Mouse (Mus musculus): ENCODE results near the gene S100a3. TPM values are rescaled to one million over a fixed set of nuclear protein-coding genes. Genes with fewer than 3 reads are reported as not detected.

S100a3 gene
- total RNA-seq, 2 experiments from 2014 or later = not detected

GRCm38 (mm10) chr3:90625496-90625895 lies 65.1 kb downstream of the S100a3 start:
- DNase-seq (ENCODE audit: low spot score in 2 of 2) = no peak

- DNase-seq (ENCODE audit: low spot score in 2 of 2) = no peak
These were observed 66.1 kb downstream of the S100a3 start for GRCm38 (mm10) chr3:90626266-90627021.

GRCm38 (mm10) chr3:90627366-90627765 lies 67.0 kb downstream of the S100a3 start:
- DNase-seq (ENCODE audit: low spot score in 2 of 2) = no peak

GRCm38 (mm10) chr3:90627807-90628206 lies 67.4 kb downstream of the S100a3 start:
- no peak for DNase-seq (ENCODE audit: low spot score in 2 of 2)

GRCm38 (mm10) chr3:90629298-90629697 lies 68.9 kb downstream of the S100a3 start:
- no peak for DNase-seq (ENCODE audit: low spot score in 2 of 2)

- DNase-seq (ENCODE audit: low spot score in 2 of 2) = no peak
These were observed 71.6 kb downstream of the S100a3 start for GRCm38 (mm10) chr3:90631984-90632383.

GRCm38 (mm10) chr3:90638511-90639275 lies 78.3 kb downstream of the S100a3 start:
- DNase-seq (ENCODE audit: low spot score in 2 of 2) = no peak

GRCm38 (mm10) chr3:90639511-90640154 lies 79.3 kb downstream of the S100a3 start:
- DNase-seq (ENCODE audit: low spot score in 2 of 2) = peak in 1 of 2 experiments; percentile 34

- no peak for DNase-seq (ENCODE audit: low spot score in 2 of 2)
These were observed 80.6 kb downstream of the S100a3 start for GRCm38 (mm10) chr3:90640981-90641380.

- DNase-seq (ENCODE audit: low spot score in 2 of 2) = peak; percentile 48 to 66
These were observed 83.8 kb downstream of the S100a3 start for GRCm38 (mm10) chr3:90644220-90644619.

- no peak for DNase-seq (ENCODE audit: low spot score in 2 of 2)
These were observed 86.9 kb downstream of the S100a3 start for GRCm38 (mm10) chr3:90647291-90647690.

GRCm38 (mm10) chr3:90648981-90649380 lies 88.6 kb downstream of the S100a3 start:
- no peak for DNase-seq (ENCODE audit: low spot score in 2 of 2)

- DNase-seq (ENCODE audit: low spot score in 2 of 2) = no peak
These were observed 89.5 kb downstream of the S100a3 start for GRCm38 (mm10) chr3:90649832-90650231.

Other genes with a start within 250 kb of the S100a3 start
- 100 to 1,000 TPM; 102 to 110 TPM for gene Slc27a3, start 170.6 kb upstream of the S100a3 start, total RNA-seq (2021)
- 10 to 100 TPM; 71.1 to 98.9 TPM for gene Ints3, start 127.0 kb upstream of the S100a3 start, total RNA-seq (2021)
- 100 to 1,000 TPM; 241 to 269 TPM for gene Npr1, start 94.7 kb upstream of the S100a3 start, total RNA-seq (2021)
- gene Ilf2, start 84.5 kb upstream of the S100a3 start, total RNA-seq (2021) = 10 to 100 TPM; 49.3 to 53.1 TPM
- 10 to 100 TPM; 57.3 to 59.8 TPM for gene Snapin, start 69.5 kb upstream of the S100a3 start, total RNA-seq (2021)
- gene Chtop, start 51.1 kb upstream of the S100a3 start, total RNA-seq (2021) = 100 to 1,000 TPM; 112 to 115 TPM
- 100 to 1,000 TPM; 141 to 298 TPM for gene S100a1, start 46.2 kb upstream of the S100a3 start, total RNA-seq (2021)
- 10 to 100 TPM; 33.3 to 49.1 TPM for gene S100a13, start 46.1 kb upstream of the S100a3 start, total RNA-seq (2021)
- gene S100a14, start 33.7 kb upstream of the S100a3 start, total RNA-seq (2021) = under 1 TPM in 1 of 2 experiments, not detected in 1; 0.58 TPM
- gene S100a16, start 23.3 kb upstream of the S100a3 start, total RNA-seq (2021) = 10 to 100 TPM; 52.3 to 61.9 TPM
- gene S100a2, start 29.7 kb downstream of the S100a3 start, total RNA-seq (2021) = not detected
- gene Gm42674, start 41.3 kb downstream of the S100a3 start, total RNA-seq (2021) = not detected
- gene S100a4, start 43.2 kb downstream of the S100a3 start, total RNA-seq (2021) = 10 to 100 TPM in 1 of 2 experiments, 1 to 10 TPM in 1; 5.1 to 14.9 TPM
- not detected for gene S100a5, start 47.9 kb downstream of the S100a3 start, total RNA-seq (2021)
- gene S100a6, start 52.3 kb downstream of the S100a3 start, total RNA-seq (2021) = 100 to 1,000 TPM in 1 of 2 experiments, 10 to 100 TPM in 1; 40.3 to 108 TPM
- under 1 TPM; 0.23 to 0.54 TPM for gene S100a7a, start 93.4 kb downstream of the S100a3 start, total RNA-seq (2021)
- gene S100a8, start 108.4 kb downstream of the S100a3 start, total RNA-seq (2021) = not detected
- gene S100a9, start 135.1 kb downstream of the S100a3 start, total RNA-seq (2021) = not detected
- not detected for gene Pglyrp4, start 166.3 kb downstream of the S100a3 start, total RNA-seq (2021)
- gene Gm5849, start 217.3 kb downstream of the S100a3 start, total RNA-seq (2021) = not detected

Measured in adrenal gland, adult 18-20 months (tissue).